Mouse (Mus musculus) embryonic fibroblast, embryonic 13.5 days (primary cell): Measurements from ENCODE around the gene Samd15.

ENCODE experiments used
- CTCF ChIP-seq: IDR thresholded peaks from 2 replicates; pipeline ENCODE4 v1.5.1; 2011; ENCODE audit warnings: mild to moderate bottlenecking, control low read depth, low read length, moderate library complexity, borderline replicate concordance; ENCODE audit not compliant: insufficient read depth
- POLR2A ChIP-seq: IDR thresholded peaks from 2 replicates; pipeline ENCODE4 v1.6.1; 2011; ENCODE audit warnings: low read depth, mild to moderate bottlenecking, control low read depth, low read length, moderate library complexity

DNA sequence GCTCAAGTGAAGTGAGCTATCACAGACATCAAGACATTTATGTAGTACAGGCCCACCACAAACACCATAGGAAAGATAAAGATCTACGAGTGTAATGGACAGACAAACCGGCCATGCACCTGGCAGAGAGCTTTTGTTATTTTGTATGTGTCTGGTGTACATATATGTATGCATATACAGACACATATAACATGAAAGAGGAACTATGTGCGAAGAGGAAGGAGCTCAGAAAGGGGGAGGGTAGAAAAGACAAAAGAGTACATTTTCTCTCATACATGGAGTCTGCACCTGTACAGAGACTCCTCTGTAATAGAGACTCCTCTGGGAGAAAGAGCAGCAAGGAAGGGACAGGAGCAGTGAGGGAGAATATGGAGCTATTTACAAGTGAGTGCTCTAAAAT lies 6.5 kb upstream of the Samd15 start:
- no peak for TF ChIP-seq CTCF
- TF ChIP-seq POLR2A, result no peak
